Mouse (Mus musculus) G1E-ER4 (cell line): ENCODE data around the gene Grrp1. TPM values are rescaled to one million over a fixed set of nuclear protein-coding genes. Genes with fewer than 3 reads are reported as not detected.

Experiments
- GATA1 ChIP-seq: IDR thresholded peaks from one replicate; pipeline ENCODE4 v1.8.0; 2012; ENCODE audit warnings: low read length, inconsistent platforms
- polyA plus RNA-seq: library from polyadenylated mRNA; stranded (reverse); fragments of >175 nt; gene quantifications from 2 replicates; pipeline ENCODE4 v1.2.3, GENCODE M21; 2012

Gene Grrp1
- polyA plus RNA-seq, 1 experiment: not detected

- TF ChIP-seq GATA1: no peak
Observed at GRCm38 (mm10) chr4:134252131-134252910, 1.6 kb downstream of the Grrp1 start.

GRCm38 (mm10) chr4:134251241-134252130 lies 2.4 kb downstream of the Grrp1 start:
- no peak for TF ChIP-seq GATA1

GRCm38 (mm10) chr4:134250930-134251240 lies 3.0 kb downstream of the Grrp1 start:
- no peak for TF ChIP-seq GATA1

DNA sequence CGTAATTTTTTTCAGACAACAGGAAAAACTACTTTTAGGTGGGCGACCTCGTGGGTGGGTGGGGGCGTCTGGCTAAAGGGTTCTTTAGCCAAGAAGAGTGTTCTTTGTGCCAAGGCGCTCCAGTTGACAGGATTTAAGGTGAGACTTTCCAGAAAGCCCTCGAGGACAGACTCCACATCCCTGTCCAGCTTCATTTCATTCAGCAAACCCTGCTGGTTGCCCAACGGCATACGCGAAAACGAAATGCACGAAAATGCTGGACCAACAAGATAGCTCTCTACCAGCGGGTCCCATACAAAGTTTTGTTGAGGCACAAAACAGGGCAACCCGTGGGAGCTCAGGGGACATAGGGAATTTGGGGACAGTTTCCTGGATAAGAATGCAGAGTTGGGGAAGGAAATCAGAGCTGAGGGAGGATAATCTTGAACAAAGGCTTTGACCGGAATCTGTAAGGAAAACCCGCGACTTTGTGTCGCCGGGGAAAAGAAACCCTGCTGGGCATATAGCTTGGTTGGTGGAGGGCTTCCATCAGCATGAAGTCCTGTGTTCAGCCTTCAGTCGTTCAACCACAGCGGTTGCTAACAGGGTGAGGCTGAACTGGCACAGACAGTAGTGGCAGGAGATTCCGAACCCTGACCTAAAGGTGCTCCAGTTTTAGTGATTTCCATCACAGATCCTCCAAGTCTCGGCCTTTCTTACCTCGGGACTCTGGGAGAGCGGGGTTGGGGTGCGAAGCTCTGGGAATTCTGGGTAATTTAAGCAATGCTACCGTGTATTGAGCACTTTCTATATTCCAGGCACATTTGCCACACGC lies 3.6 kb downstream of the Grrp1 start:
- TF ChIP-seq GATA1: no peak

GRCm38 (mm10) chr4:134249651-134250050 lies 4.3 kb downstream of the Grrp1 start:
- TF ChIP-seq GATA1: no peak

GRCm38 (mm10) chr4:134246719-134247258 lies 7.1 kb downstream of the Grrp1 start, which contains the start of gene Gm30191:
Gm30191 (plus strand) TSS chr4:134246935.
- no peak for TF ChIP-seq GATA1

GRCm38 (mm10) chr4:134246256-134246655 lies 7.7 kb downstream of the Grrp1 start:
- TF ChIP-seq GATA1: no peak

DNA sequence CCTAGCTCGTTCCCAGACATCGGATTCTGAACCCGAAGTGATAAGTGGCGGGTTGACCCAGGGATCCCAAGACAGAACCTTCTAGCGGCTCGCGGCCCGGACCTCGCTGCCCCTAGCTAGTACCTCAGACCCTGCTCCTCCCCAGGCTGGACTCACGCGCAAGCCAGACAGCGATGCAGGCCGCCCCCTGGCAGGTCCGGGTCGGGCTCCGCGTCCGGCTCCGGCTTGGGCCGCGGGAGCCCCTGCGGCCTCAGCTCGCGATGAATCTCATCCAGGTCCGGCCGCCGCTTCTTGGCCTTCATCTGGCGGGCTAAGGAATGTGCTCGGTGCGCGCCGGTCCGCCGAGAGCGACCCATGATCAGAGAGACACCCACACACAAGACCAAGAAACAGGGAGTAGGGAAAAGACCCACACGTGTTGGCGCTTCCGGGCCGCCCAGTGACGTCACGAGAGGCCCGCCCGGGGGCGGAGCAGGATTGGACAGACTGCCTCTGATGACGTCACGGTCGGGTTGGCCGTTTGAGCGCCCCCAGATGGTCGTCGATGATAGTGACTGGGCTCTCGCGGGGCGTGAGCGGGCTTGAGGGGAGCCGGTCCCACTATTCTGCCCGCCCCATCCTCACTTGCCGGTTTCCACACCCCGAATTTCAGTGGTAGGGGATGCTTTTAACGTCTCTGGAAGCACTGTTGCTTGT lies 8.6 kb downstream of the Grrp1 start, which contains the start of gene Zfp593:
Zfp593 (minus strand) TSS at position 445 of the 696 bp plus-strand sequence.
- no peak for TF ChIP-seq GATA1

- no peak for TF ChIP-seq GATA1
Observed at GRCm38 (mm10) chr4:134243516-134244250, 10.2 kb downstream of the Grrp1 start, which contains the start of gene E130218I03Rik. E130218I03Rik (plus strand) TSS chr4:134243662.

DNA sequence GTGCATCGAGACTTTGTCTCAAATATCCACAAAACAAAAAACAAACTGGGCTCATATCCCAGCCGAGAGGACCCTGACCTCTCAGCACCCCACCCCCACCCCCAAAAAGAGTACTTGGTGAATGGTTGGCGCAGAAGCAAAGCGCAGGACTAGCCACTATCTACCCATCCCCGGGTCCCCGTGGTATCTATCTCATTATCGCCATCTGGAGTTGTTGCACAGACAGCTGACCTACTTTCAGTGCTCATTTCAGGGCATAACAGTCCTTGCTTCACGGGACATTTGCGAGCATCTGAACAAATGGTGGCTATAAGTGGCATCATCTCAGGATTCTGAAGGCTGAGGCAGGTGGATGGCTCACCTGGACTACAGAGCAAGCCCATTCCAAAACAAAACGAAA lies 15.2 kb downstream of the Grrp1 start:
- no peak for TF ChIP-seq GATA1

- no peak for TF ChIP-seq GATA1
Observed at GRCm38 (mm10) chr4:134238279-134238651, 15.6 kb downstream of the Grrp1 start, which contains the start of gene Cnksr1. Cnksr1 (minus strand) TSS chr4:134238399.

GRCm38 (mm10) chr4:134237582-134238278 lies 16.2 kb downstream of the Grrp1 start:
- no peak for TF ChIP-seq GATA1

- no peak for TF ChIP-seq GATA1
Observed at GRCm38 (mm10) chr4:134234876-134235275, 19.0 kb downstream of the Grrp1 start.
